Mouse (Mus musculus) G1E (cell line): ENCODE measurements around the gene Hspbap1. TPM values are rescaled to one million over a fixed set of nuclear protein-coding genes. Genes with fewer than 3 reads are reported as not detected.

Experiments used
- ATAC-seq: 2 replicates; pipeline ENCODE4 v1.8.0; 2016; ENCODE audit warnings: mild to moderate bottlenecking; ENCODE audit not compliant: insufficient number of reproducible peaks, poor library complexity, low FRiP score, severe bottlenecking; ENCODE audit errors: extremely low read depth
- DNase-seq: peaks from one replicate; pipeline ENCODE4 v3.0.0; 2012; ENCODE audit warnings: low spot score
- H3K27me3 ChIP-seq: 2 replicates; pipeline ENCODE4 v1.6.1; 2012; ENCODE audit warnings: mild to moderate bottlenecking, low read length, inconsistent platforms; ENCODE audit not compliant: insufficient read depth
- H3K36me3 ChIP-seq: replicated peaks from 2 replicates; pipeline ENCODE3; 2012; ENCODE audit warnings: mild to moderate bottlenecking, inconsistent platforms
- H3K4me1 ChIP-seq: 2 replicates; pipeline ENCODE4 v1.6.1; 2012; ENCODE audit warnings: low read depth, low read length, inconsistent platforms, mixed read lengths; ENCODE audit not compliant: insufficient read depth
- H3K4me3 ChIP-seq: 2 replicates; pipeline ENCODE4 v1.5.1; 2012; ENCODE audit warnings: low read depth, mild to moderate bottlenecking, inconsistent platforms, low read length, moderate library complexity, mixed read lengths
- H3K9me3 ChIP-seq: replicated peaks from 2 replicates; pipeline ENCODE4 v1.6.1; 2012; ENCODE audit warnings: inconsistent platforms
- CTCF ChIP-seq: IDR thresholded peaks from 2 replicates; pipeline ENCODE4 v1.5.1; 2012; ENCODE audit warnings: low read depth, low read length, inconsistent platforms, mixed read lengths
- GATA1 ChIP-seq: IDR thresholded peaks from 2 replicates; pipeline ENCODE4 v1.6.1; 2012; ENCODE audit warnings: borderline replicate concordance, low read length, inconsistent platforms, mixed read lengths
- GATA2 ChIP-seq: IDR thresholded peaks from 2 replicates; pipeline ENCODE4 v1.6.1; 2012; ENCODE audit warnings: low read depth, low read length, inconsistent platforms, borderline replicate concordance
- POLR2AphosphoS5 ChIP-seq: IDR thresholded peaks from 2 replicates; pipeline ENCODE4 v1.6.1; 2012; ENCODE audit warnings: low read depth, low read length, inconsistent platforms; ENCODE audit not compliant: insufficient replicate concordance
- TAL1 ChIP-seq: conservative IDR thresholded peaks from 2 replicates; pipeline ENCODE4 v1.6.1; 2012; ENCODE audit warnings: low read depth, low read length, inconsistent platforms, mixed read lengths
- polyA plus RNA-seq: library from polyadenylated mRNA; stranded (reverse); fragments of >175 nt; gene quantifications from 2 replicates; pipeline ENCODE4 v1.2.3, GENCODE M21; 2012
- total RNA-seq, 2 experiments: library from RNA; stranded (forward) in 1 of 2; stranded (reverse) in 1 of 2; fragments of 200-1000 nt in 1 of 2; fragments of >200 nt in 1 of 2; fragmentation: Nextera tagmentation in 1 of 2; gene quantifications; 2 replicates each; pipeline ENCODE4 v1.2.3; 2014 to 2017

The Hspbap1 gene
- total and polyA plus RNA-seq, 3 experiments, result 17.5 to 31.9 (median 18.3) TPM

GRCm38 (mm10) chr16:35782451-35783206 lies 12.5 kb downstream of the Hspbap1 start:
- no peak for TF ChIP-seq TAL1
- TF ChIP-seq CTCF, result no peak
- TF ChIP-seq GATA2, result no peak
- no peaks in the 10 kb centered on the region for H3K9me3 ChIP-seq
- ATAC-seq (no peak), DNase-seq (no peak)
- H3K27me3 ChIP-seq, result no peaks in the 10 kb centered on the region
- H3K36me3 ChIP-seq, result peaks cover 55% of the 10 kb centered on the region
- H3K4me1 ChIP-seq, result peaks cover 45% of the 10 kb centered on the region
- H3K4me3 ChIP-seq, result no peak overlapping the region

- no peak overlapping the region for H3K4me3 ChIP-seq
- no peaks in the 10 kb centered on the region for H3K9me3 ChIP-seq
- TF ChIP-seq POLR2AphosphoS5 (no peak), CTCF (no peak), GATA1 (no peak), GATA2 (no peak), TAL1 (no peak)
- H3K27me3 ChIP-seq, result no peaks in the 10 kb centered on the region
- ATAC-seq, result no peak
- H3K4me1 ChIP-seq, result peaks cover 45% of the 10 kb centered on the region
- no peak for DNase-seq
- H3K36me3 ChIP-seq, result peaks cover 55% of the 10 kb centered on the region
Measured at GRCm38 (mm10) chr16:35783207-35783573, 13.0 kb downstream of the Hspbap1 start.

GRCm38 (mm10) chr16:35784134-35784725 lies 14.1 kb downstream of the Hspbap1 start:
- peak; percentile 91 for ATAC-seq
- no peak overlapping the region for H3K4me3 ChIP-seq
- TF ChIP-seq CTCF (no peak), GATA1 (no peak), POLR2AphosphoS5 (no peak)
- H3K27me3 ChIP-seq, result no peaks in the 10 kb centered on the region
- peaks cover 60% of the 10 kb centered on the region for H3K36me3 ChIP-seq
- DNase-seq, result peak; percentile 56
- peaks cover 45% of the 10 kb centered on the region for H3K4me1 ChIP-seq
- no peaks in the 10 kb centered on the region for H3K9me3 ChIP-seq

DNA sequence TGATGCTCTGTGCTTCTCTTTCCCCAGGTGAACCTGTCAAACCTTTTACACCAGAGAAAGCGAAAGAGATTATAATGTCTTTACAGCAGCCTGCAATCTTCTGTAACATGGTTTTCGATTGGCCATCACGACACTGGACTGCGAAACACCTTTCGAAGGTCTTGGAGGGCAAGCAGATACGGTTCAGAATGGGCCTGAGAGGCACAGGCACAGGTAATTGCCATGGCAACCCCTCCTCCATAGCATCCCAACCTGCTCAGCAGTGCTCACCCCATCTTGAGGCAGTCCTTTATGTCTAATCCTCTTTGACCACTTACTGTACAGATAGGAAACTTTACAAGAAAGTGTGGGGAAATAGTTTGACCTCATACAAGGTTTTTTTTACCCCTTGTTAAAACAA lies 17.0 kb downstream of the Hspbap1 start:
- no peaks in the 10 kb centered on the region for H3K27me3 ChIP-seq
- no peak for ATAC-seq
- H3K4me1 ChIP-seq, result peaks cover 51% of the 10 kb centered on the region
- H3K9me3 ChIP-seq, result no peaks in the 10 kb centered on the region
- DNase-seq, result no peak
- peaks cover 58% of the 10 kb centered on the region for H3K36me3 ChIP-seq
- TF ChIP-seq POLR2AphosphoS5 (no peak), GATA2 (no peak), CTCF (no peak), GATA1 (no peak), TAL1 (no peak)
- H3K4me3 ChIP-seq, result no peak overlapping the region

DNA sequence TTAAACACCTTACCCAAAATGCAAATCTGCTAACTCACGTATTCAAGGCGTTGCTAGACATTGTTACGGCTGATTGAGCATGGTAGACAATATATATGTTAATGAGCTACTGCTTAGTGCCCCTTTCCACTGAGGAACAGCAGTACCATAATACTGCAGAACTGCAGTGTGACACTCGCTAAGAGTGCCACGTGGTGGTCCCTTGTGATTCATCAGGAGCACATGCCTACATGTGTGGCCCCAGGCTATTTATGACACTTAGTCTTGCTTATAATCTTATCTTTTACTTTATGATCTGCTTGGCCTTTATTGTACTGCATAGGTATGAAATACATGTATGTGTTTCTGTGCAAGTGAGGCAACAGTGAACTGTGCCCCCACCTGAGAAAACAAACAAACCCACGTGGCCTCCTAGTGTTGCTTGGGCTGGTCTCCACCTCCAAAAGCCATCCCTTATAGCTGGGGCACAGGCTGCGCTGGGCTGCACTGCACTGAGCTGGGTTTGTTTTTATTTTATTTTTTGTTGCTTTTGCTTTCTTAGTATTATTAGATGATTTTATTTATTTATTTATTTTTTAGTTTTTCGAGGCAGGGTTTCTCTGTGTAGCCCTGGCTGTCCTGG lies 17.5 kb downstream of the Hspbap1 start:
- TF ChIP-seq GATA2, result no peak
- no peak for TF ChIP-seq TAL1
- no peak for TF ChIP-seq GATA1
- TF ChIP-seq CTCF, result no peak
- no peak for TF ChIP-seq POLR2AphosphoS5

GRCm38 (mm10) chr16:35788330-35788729 lies 18.2 kb downstream of the Hspbap1 start:
- no peaks in the 10 kb centered on the region for H3K9me3 ChIP-seq
- peaks cover 53% of the 10 kb centered on the region for H3K36me3 ChIP-seq
- TF ChIP-seq TAL1 (no peak), GATA1 (no peak), POLR2AphosphoS5 (no peak), CTCF (no peak), GATA2 (no peak)
- no peak overlapping the region for H3K4me3 ChIP-seq
- DNase-seq, result no peak
- no peak for ATAC-seq
- peaks cover 46% of the 10 kb centered on the region for H3K4me1 ChIP-seq
- H3K27me3 ChIP-seq, result no peaks in the 10 kb centered on the region

More for the DNA sequence above, 17.5 kb downstream of the Hspbap1 start:
- no peaks in the 10 kb centered on the region for H3K27me3 ChIP-seq
- H3K36me3 ChIP-seq, result peaks cover 55% of the 10 kb centered on the region
- no peak for ATAC-seq
- no peak for DNase-seq
- no peak overlapping the region for H3K4me3 ChIP-seq
- peaks cover 47% of the 10 kb centered on the region for H3K4me1 ChIP-seq
- no peaks in the 10 kb centered on the region for H3K9me3 ChIP-seq
